ENCODE assay signal across 20 mouse cellular contexts in the genomic region with DNA sequence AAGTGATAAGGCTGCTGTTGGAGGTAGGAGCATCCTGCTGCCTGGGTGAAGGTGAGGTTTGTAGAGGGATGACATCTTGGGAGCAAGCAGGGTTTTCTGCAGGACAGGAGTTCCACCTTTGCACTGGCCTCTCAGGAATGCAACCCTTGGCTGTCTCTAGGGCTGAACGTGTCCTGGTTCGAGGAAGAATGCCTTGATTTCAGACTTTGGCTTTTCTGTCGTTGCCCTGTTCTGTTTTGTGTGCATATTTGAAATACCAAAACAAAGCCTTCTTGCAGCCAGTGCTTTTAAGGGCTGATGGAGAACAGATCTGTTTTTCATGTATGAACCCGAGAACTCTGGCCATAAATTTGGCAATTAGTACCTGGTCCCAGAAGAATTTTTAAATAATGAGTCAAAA.
A peak's percentile ranks its signal among the peaks of the same experiment; 100 is the strongest.
DNase-seq lines count a peak whose midpoint lies in the region; ATAC-seq and TF ChIP-seq lines count a peak whose summit lies in the region.
"Had no signal": no experiment of that assay in that cellular context is flagged by ENCODE, and none has a peak within 500 bp of the region (broad histone marks: within the 10 kb centered on the region; RNA-seq: fewer than 3 reads in every experiment).

No protein-coding gene starts in this region.

- no peak for ATAC-seq in embryonic facial prominence, embryonic 12.5 days (ENCODE audit: insufficient number of reproducible peaks, insufficient read depth, low FRiP score, low TSS enrichment)
- ATAC-seq: forebrain, embryonic 16.5 days had no signal

- H3K27me3 ChIP-seq in embryonic facial prominence, embryonic 12.5 days, result no peaks in the 10 kb centered on the region
- H3K27me3 ChIP-seq: hindbrain, embryonic 13.5 days; liver, embryonic 15.5 days had no signal

- no peak overlapping the region for H3K9ac ChIP-seq in embryonic facial prominence, embryonic 12.5 days
- H3K9ac ChIP-seq: hindbrain, embryonic 13.5 days; liver, embryonic 15.5 days had no signal

- TF ChIP-seq CTCF in gastrocnemius, adult 2 months (IDR thresholded peaks at IDR 0.05), result no peak

- peak overlapping the region; percentile 38; the same call in 1 of the 2 replicates for H3K27ac ChIP-seq in gastrocnemius, adult 2 months
- H3K27ac ChIP-seq in embryonic facial prominence, embryonic 12.5 days, result peak overlapping the region; percentile 60; the same call in 1 of the 2 replicates
- H3K27ac ChIP-seq: hindbrain, embryonic 13.5 days; liver, embryonic 15.5 days; midbrain, embryonic 10.5 days had no signal

- 10% methylated on average over 4 of the region's 4 CpGs for WGBS in embryonic facial prominence, embryonic 12.5 days

- no peaks in the 10 kb centered on the region for H3K36me3 ChIP-seq in embryonic facial prominence, embryonic 12.5 days
- H3K36me3 ChIP-seq: hindbrain, embryonic 13.5 days; liver, embryonic 15.5 days; midbrain, embryonic 10.5 days had no signal

- no peak overlapping the region for H3K4me3 ChIP-seq in gastrocnemius, adult 2 months
- H3K4me3 ChIP-seq in embryonic facial prominence, embryonic 12.5 days, result no peak overlapping the region
- H3K4me3 ChIP-seq: hindbrain, embryonic 13.5 days; liver, embryonic 15.5 days; midbrain, embryonic 10.5 days had no signal

- no peak for DNase-seq in gastrocnemius, adult 2 months
- no peak for DNase-seq in gastrocnemius, postnatal 14 days
- peak; percentile 86 for DNase-seq in kidney, adult 9 months
- DNase-seq in kidney, postnatal 36 days, result peak; percentile 61 to 78
- DNase-seq in left cerebral cortex, adult 8-10 months (ENCODE audit: low spot score in 2 of 2), result no peak
- no peak for DNase-seq in adrenal gland, adult 18-20 months (ENCODE audit: low spot score in 2 of 2)
- DNase-seq in left cerebral cortex, postnatal 14 days (ENCODE audit: low spot score in 2 of 2), result no peak
- DNase-seq: adrenal gland, postnatal 36 days; cerebellum, adult 8-10 months; heart, adult 11 months; heart, postnatal 10 days; layer of hippocampus, adult 9-11 months; left cerebral cortex, postnatal 4 days; lung, postnatal 10 days; right cerebral cortex, postnatal 25 days had no signal

- no peak overlapping the region for H3K4me2 ChIP-seq in embryonic facial prominence, embryonic 12.5 days (replicated peaks)
- H3K4me2 ChIP-seq: hindbrain, embryonic 13.5 days; liver, embryonic 15.5 days had no signal

- intact Hi-C loops in gastrocnemius, adult 2 months (cut with DNase I), result no loop called here
- intact Hi-C loops in gastrocnemius, postnatal 14 days (cut with DNase I; ENCODE audit: low total_unique reads), result no loop called here
- intact Hi-C loops in left cerebral cortex, postnatal 14 days (cut with DNase I), result no loop called here

- peaks cover 23% of the 10 kb centered on the region for H3K4me1 ChIP-seq in embryonic facial prominence, embryonic 12.5 days
- H3K4me1 ChIP-seq: hindbrain, embryonic 13.5 days; liver, embryonic 15.5 days had no signal

- H3K9me3 ChIP-seq in embryonic facial prominence, embryonic 12.5 days, result no peaks in the 10 kb centered on the region
- H3K9me3 ChIP-seq: hindbrain, embryonic 13.5 days; liver, embryonic 15.5 days; midbrain, embryonic 10.5 days had no signal

Comparison
In these comparisons a context has a peak if more than half of its experiments do, and no peak if none do; other contexts are left out.
1. DNase-seq: peak in kidney, adult 9 months (single experiment) and kidney, postnatal 36 days (2 of 2); none in gastrocnemius, adult 2 months (single experiment), gastrocnemius, postnatal 14 days (single experiment), left cerebral cortex, adult 8-10 months (0 of 2), adrenal gland, adult 18-20 months (0 of 2) and left cerebral cortex, postnatal 14 days (0 of 2).